Mouse (Mus musculus) bone marrow macrophage, adult 2 months (primary cell): ENCODE data around the gene Gm11938. TPM values are rescaled to one million over a fixed set of nuclear protein-coding genes. Genes with fewer than 3 reads are reported as not detected.

ENCODE experiments used
- H3K27ac ChIP-seq: 2 replicates; pipeline ENCODE4 v1.5.1; 2012; ENCODE audit warnings: low read depth, low read length; ENCODE audit not compliant: insufficient read depth
- H3K4me1 ChIP-seq: 2 replicates; pipeline ENCODE4 v1.6.1; 2012; ENCODE audit warnings: low read length; ENCODE audit not compliant: control insufficient read depth, insufficient read depth
- H3K4me3 ChIP-seq: 2 replicates; pipeline ENCODE4 v1.5.1; 2012; ENCODE audit warnings: mild to moderate bottlenecking, low read length, moderate library complexity; ENCODE audit not compliant: insufficient read depth
- CTCF ChIP-seq: IDR thresholded peaks from 2 replicates; pipeline ENCODE4 v1.5.1; 2012; ENCODE audit warnings: low read depth, mild to moderate bottlenecking, low read length, moderate library complexity
- POLR2A ChIP-seq: IDR thresholded peaks from 2 replicates; pipeline ENCODE4 v1.6.1; 2012; ENCODE audit warnings: mild to moderate bottlenecking, low read depth, low read length, borderline replicate concordance
- polyA plus RNA-seq: library from polyadenylated mRNA; stranded (reverse); fragments of >200 nt; gene quantifications from 2 replicates; pipeline ENCODE4 v1.2.4, GENCODE M21; 2012; ENCODE audit not compliant: missing spikeins, insufficient read depth, insufficient read length

Gm11938 gene
- polyA plus RNA-seq, 1 experiment, result not detected

DNA sequence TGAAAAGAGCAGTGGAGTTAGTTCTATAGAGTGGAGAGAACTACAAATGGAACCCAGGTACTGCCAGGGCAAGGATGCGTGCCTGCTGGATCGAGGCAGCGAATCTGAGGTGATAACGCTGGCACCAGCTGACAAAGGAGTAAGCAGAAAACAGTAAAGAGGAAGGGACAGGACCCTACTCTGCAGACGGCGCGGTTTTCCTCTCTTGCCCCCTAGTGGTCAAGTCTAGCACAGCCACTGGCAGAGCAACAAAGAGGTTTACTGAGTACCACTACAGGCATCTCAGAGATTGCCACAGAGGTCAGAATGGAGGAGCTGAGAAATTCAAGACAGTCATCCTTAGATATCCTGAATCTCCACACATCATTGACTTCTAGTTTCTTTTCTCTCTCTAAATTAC, 29.0 kb downstream of the Gm11938 start:
- peak; percentile 76 for TF ChIP-seq CTCF
- no peak for TF ChIP-seq POLR2A
- H3K27ac ChIP-seq, result no peak overlapping the region
- no peaks in the 10 kb centered on the region for H3K4me1 ChIP-seq
- H3K4me3 ChIP-seq, result no peak overlapping the region

DNA sequence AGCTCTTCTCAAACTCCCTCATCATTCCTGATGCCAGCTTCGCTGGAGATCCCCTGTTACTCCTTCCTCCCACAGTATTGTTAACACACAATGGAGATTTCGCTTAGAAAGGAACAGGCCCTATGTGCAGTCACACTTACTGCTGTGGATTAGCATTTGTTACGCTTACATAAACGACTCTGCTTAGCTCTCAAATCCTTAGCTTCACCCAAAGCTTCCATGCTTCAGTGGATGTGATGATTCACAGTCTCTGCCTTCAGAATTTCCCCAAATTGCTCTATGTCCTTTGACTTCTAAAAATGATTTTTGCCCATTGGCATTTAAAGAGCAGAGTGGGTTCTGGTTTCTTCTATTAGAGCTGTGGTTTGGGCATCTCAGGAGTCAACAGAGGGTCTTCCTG, 29.9 kb downstream of the Gm11938 start:
- no peak overlapping the region for H3K4me3 ChIP-seq
- no peaks in the 10 kb centered on the region for H3K4me1 ChIP-seq
- TF ChIP-seq POLR2A (no peak), CTCF (no peak)
- H3K27ac ChIP-seq, result no peak overlapping the region

DNA sequence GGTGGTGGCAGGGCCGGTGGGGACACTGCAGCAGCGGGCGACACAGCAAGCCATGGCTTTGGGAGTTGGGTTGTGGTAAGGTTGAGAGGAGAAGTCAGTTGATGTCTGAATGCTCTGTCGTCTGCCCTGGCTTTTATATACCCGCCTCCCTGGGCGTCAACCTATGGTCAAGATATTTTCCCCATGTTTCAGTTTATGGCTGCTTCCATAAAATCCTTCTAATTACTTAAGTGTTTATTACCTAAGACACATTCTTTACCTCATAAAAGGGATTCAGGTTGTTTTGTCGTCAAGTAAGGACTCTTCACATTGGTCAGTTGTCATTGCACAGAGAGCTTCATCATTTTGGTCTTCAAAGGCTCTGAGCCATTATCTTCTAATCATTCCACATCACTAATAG, 36.6 kb downstream of the Gm11938 start, which contains the start of gene Krtap3-1:
TSS of gene Krtap3-1 (minus strand) at position 101 of the 400 bp plus-strand sequence.
- TF ChIP-seq CTCF (no peak), POLR2A (no peak)
- H3K4me1 ChIP-seq, result no peaks in the 10 kb centered on the region
- no peak within 1 kb of the TSS for H3K27ac ChIP-seq
- H3K4me3 ChIP-seq, result no peak within 1 kb of the TSS

DNA sequence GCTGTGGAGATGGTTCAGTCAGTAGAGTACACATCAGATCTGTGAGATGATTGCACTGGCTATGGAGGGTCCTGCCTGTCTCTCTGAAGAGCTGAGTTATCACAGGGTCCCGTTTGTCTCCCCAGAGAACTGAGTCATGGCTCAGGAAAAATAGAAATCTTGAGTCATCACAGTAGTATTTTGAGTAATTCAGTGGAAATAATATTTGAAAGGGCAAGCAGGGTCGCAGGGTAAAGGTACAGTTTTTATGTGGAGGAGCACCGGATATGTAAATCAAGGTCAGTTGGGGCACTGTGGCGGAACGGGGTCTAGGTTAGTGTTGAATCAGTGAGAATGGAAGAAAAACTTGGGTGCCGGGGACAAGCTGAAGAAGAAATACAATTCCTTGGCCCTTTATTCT, 40.5 kb downstream of the Gm11938 start:
- Histone ChIP-seq H3K27ac (no peak overlapping the region), H3K4me3 (no peak overlapping the region), H3K4me1 (no peaks in the 10 kb centered on the region)
- TF ChIP-seq CTCF, result no peak
- no peak for TF ChIP-seq POLR2A

DNA sequence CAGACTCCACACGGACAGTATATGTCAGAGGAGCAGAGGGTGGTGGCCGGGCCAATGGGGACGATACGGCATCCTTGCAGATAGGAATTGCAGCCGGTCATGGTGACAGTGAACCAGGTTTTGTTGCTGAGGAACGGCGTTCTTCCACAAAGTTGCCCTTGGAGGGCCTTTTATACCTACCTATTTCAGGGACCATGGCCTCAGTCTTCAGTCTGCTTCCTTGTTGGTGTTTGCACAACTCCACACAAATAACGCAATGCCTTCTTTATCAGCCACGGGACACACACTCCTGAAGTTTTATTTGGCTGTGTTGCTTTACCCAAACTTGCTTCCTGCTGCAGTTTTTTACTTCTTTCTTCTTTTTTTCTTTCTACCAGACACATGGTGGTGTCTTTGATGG, 43.7 kb downstream of the Gm11938 start, which contains the start of gene Gm11939:
TSS of gene Gm11939 (minus strand) at position 101 of the 400 bp plus-strand sequence.
- TF ChIP-seq POLR2A, result no peak
- TF ChIP-seq CTCF, result no peak
- Histone ChIP-seq H3K4me3 (no peak within 1 kb of the TSS), H3K4me1 (no peaks in the 10 kb centered on the region), H3K27ac (no peak within 1 kb of the TSS)

DNA sequence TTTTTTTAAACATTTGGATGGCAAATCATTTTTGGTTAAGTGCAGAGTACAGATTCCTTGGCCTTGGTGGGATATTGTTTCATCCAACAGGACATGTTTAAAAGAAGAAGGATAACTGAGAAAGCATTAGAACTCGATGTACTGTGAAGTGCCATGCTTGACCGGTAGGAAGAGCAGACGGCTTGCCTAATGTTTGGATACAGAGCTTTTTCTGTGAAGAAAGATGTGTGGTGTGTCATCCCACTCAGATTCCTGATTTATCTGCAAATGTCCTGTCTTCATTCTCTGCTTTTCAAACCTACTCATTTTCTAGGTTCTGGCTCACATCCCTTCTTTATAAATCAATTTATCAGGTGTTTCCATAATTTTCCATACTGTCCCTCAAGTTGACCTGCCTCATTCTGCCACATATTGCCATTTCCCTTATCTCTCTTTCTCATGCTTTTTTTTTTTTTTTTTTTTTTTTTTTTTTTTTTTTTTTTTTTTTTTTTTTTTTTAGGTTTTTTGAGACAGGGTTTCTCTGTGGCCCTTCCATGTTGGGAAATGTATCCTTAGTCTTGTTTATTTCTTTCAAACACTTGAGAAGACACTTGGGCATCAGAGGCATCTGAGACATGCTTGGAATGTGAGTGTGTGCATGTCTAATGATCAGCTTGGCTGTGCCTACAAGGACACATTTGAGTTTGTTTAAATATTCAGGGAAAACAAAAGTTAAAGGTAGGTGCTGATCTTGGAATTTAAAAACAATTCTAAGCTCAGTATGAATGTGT, 44.9 kb downstream of the Gm11938 start:
- TF ChIP-seq POLR2A (no peak), CTCF (no peak)
- Histone ChIP-seq H3K4me1 (no peaks in the 10 kb centered on the region), H3K4me3 (no peak overlapping the region), H3K27ac (no peak overlapping the region)

DNA sequence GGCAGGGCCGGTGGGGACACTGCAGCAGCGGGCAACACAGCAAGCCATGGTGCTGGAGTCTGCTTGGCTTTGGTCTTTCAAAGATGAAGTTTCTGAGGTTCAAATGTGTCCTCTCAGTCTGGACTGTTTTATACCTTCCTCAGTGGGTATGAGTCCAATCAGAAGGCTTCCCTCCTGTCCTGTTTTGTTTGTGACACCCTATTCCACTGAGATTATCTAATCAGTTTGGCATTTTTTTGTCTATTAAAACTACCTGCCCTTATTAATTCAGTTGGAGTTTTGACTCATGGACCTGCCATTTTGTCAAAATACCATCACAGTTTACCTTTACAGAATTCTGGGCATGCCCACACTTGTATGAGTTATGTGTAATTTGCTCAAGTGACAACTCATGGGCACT, 46.4 kb downstream of the Gm11938 start, which contains the start of gene Krtap3-2:
TSS of gene Krtap3-2 (minus strand) at position 101 of the 400 bp plus-strand sequence.
- no peaks in the 10 kb centered on the region for H3K4me1 ChIP-seq

DNA sequence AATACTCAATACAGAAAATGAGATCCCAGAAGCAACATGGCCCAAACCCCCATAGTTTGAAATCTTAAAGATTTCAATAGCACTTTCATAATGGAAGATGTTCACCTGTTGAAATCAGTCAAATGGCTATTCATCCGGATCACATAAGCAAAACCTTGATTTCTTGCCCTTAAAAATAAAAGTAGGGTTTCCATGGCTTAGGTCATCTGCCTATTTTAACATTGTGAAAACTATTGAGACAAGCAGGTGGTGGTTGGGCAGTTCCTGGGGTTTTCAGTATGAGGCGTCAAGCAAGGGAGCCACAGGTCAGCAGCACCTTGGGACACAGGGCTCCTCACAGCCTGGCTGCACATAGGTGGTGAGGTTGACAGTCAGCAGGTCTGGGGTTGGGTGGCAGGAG, 46.9 kb downstream of the Gm11938 start:
- H3K4me3 ChIP-seq, result no peak overlapping the region
- H3K4me1 ChIP-seq, result no peaks in the 10 kb centered on the region
- H3K27ac ChIP-seq, result no peak overlapping the region
- TF ChIP-seq CTCF (no peak), POLR2A (no peak)

More for the DNA sequence above, 46.4 kb downstream of the Gm11938 start, which contains the start of gene Krtap3-2:
- Histone ChIP-seq H3K27ac (no peak within 1 kb of the TSS), H3K4me3 (no peak within 1 kb of the TSS)
- TF ChIP-seq POLR2A (no peak), CTCF (no peak)

Other genes with a start within 250 kb of the Gm11938 start
- gene Krt28, start 228.4 kb downstream of the Gm11938 start, polyA plus RNA-seq, result not detected in 2 replicates
- gene Krt10, start 213.9 kb downstream of the Gm11938 start, polyA plus RNA-seq, result 5.0 and 6.4 TPM in 2 replicates
- not detected in 2 replicates for gene Krt12, start 181.0 kb downstream of the Gm11938 start, polyA plus RNA-seq
- gene Krt20, start 165.2 kb downstream of the Gm11938 start, polyA plus RNA-seq, result not detected in 2 replicates
- not detected in 2 replicates for gene Krt23, start 110.2 kb downstream of the Gm11938 start, polyA plus RNA-seq
- not detected in 2 replicates for gene Krt39, start 82.0 kb downstream of the Gm11938 start, polyA plus RNA-seq
- gene Krt40, start 60.1 kb downstream of the Gm11938 start, polyA plus RNA-seq, result not detected in 2 replicates
- gene Krtap3-3, start 52.4 kb downstream of the Gm11938 start, polyA plus RNA-seq, result not detected in 2 replicates
- not detected in 2 replicates for gene Krtap3-2, start 46.5 kb downstream of the Gm11938 start, polyA plus RNA-seq
- not detected in 2 replicates for gene Gm11939, start 43.8 kb downstream of the Gm11938 start, polyA plus RNA-seq
- gene Krtap3-1, start 36.7 kb downstream of the Gm11938 start, polyA plus RNA-seq, result not detected in 2 replicates
- gene Krtap1-5, start 22.3 kb downstream of the Gm11938 start, polyA plus RNA-seq, result not detected in 2 replicates
- not detected in 2 replicates for gene Krtap1-4, start 19.7 kb downstream of the Gm11938 start, polyA plus RNA-seq
- gene Krtap1-3, start 12.0 kb downstream of the Gm11938 start, polyA plus RNA-seq, result not detected in 2 replicates
- gene Krtap9-3, start 5.2 kb downstream of the Gm11938 start, polyA plus RNA-seq, result not detected in 2 replicates
- not detected in 2 replicates for gene Gm11937, start 6.9 kb upstream of the Gm11938 start, polyA plus RNA-seq
- gene Krtap2-4, start 11.5 kb upstream of the Gm11938 start, polyA plus RNA-seq, result not detected in 2 replicates
- not detected in 2 replicates for gene Gm11562, start 17.1 kb upstream of the Gm11938 start, polyA plus RNA-seq
- not detected in 2 replicates for gene Krtap4-1, start 24.9 kb upstream of the Gm11938 start, polyA plus RNA-seq
- not detected in 2 replicates for gene Krtap4-2, start 31.8 kb upstream of the Gm11938 start, polyA plus RNA-seq
- not detected in 2 replicates for gene Krtap4-7, start 40.8 kb upstream of the Gm11938 start, polyA plus RNA-seq
- gene Gm11555, start 46.9 kb upstream of the Gm11938 start, polyA plus RNA-seq, result not detected in 2 replicates
- not detected in 2 replicates for gene Gm11563, start 55.7 kb upstream of the Gm11938 start, polyA plus RNA-seq
- not detected in 2 replicates for gene Krtap4-6, start 62.7 kb upstream of the Gm11938 start, polyA plus RNA-seq
- not detected in 2 replicates for gene Gm14190, start 87.4 kb upstream of the Gm11938 start, polyA plus RNA-seq
- not detected in 2 replicates for gene Gm14180, start 131.0 kb upstream of the Gm11938 start, polyA plus RNA-seq
- not detected in 2 replicates for gene Gm11595, start 169.6 kb upstream of the Gm11938 start, polyA plus RNA-seq
- gene Krtap4-8, start 177.4 kb upstream of the Gm11938 start, polyA plus RNA-seq, result not detected in 2 replicates
- gene Krtap4-9, start 181.9 kb upstream of the Gm11938 start, polyA plus RNA-seq, result not detected in 2 replicates
- gene Gm11596, start 190.2 kb upstream of the Gm11938 start, polyA plus RNA-seq, result not detected in 2 replicates
- not detected in 2 replicates for gene Gm11569, start 195.6 kb upstream of the Gm11938 start, polyA plus RNA-seq
- not detected in 2 replicates for gene Gm11554, start 201.1 kb upstream of the Gm11938 start, polyA plus RNA-seq
- gene Krtap4-13, start 206.6 kb upstream of the Gm11938 start, polyA plus RNA-seq, result not detected in 2 replicates
- gene Gm11564, start 212.4 kb upstream of the Gm11938 start, polyA plus RNA-seq, result not detected in 2 replicates
- not detected in 2 replicates for gene 2300003K06Rik, start 234.8 kb upstream of the Gm11938 start, polyA plus RNA-seq
- gene Krtap4-16, start 248.3 kb upstream of the Gm11938 start, polyA plus RNA-seq, result not detected in 2 replicates